Mouse (Mus musculus) right cerebral cortex, postnatal 36 days (tissue): ENCODE measurements around the gene Itga11.
"Not testable (repeated sequence)": the region's sequence is repeated elsewhere in the genome, so short reads cannot be mapped to it uniquely, and the experiment has no call there.

Experiments
- DNase-seq, 2 experiments: peaks; one replicate each; pipeline ENCODE4 v3.0.0; 2022; ENCODE audit warnings: low spot score in 2 of 2, mixed read lengths in 1 of 2

Itga11 gene

DNA sequence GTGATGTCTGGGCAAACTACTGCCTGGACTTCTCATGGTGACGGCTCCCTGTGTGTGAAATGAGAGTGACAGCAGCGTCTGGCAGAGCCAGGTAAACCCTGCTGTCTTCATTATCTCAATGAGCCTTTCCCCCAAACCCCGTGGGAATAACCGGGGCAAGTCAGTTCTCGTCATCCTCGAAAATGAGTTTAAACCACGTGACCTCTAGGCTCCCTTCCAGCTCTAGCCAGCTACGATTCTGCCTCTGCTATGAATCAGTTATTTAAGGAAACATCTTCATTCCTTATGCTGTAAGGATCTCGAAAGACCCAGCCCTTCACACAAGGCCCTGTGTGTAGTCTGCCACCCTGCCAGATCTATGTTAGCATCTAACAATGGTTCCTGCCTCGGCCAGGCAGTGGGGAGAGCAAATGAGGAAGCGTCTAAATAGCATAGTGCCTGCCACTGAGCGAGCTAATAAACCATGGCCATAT, 139.5 kb downstream of the Itga11 start:
- DNase-seq: no peak

DNA sequence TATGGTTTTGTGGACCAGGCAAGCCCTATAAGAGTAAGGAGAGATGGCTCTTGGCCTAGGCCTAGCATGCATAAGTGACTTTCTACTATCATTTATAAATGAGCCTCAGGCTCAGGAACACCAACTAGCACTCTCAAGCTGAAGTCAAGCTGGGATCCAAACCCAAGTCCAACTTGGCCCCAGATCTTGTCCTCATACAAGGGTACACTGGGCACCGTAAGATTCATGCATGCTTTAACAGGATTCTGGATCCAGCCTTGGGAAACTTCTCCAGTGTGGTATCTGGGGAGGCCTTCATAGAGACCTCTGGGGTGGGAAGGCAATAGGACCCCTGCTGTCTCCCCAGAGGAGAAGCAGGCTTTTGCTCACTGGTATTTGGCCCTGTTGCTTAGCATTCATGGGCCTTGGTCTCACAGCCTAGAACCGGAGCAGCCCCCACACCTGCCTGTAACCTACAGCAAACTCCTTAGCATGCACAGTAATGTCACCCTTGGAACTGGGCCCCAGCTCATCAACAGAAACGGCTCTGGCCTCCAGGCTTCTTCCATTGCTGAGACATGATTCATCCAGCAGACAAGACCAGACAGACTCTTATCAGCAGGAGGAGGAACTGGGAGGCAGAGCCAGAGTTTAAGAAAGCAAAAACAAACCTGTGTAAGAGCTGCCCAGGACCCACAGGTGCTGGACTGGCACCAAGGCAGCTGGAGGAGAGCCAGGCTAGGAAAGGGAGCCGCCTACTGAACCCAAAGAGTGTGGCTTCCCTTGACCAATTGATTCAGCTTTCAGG, 140.4 kb downstream of the Itga11 start:
- no peak for DNase-seq

DNA sequence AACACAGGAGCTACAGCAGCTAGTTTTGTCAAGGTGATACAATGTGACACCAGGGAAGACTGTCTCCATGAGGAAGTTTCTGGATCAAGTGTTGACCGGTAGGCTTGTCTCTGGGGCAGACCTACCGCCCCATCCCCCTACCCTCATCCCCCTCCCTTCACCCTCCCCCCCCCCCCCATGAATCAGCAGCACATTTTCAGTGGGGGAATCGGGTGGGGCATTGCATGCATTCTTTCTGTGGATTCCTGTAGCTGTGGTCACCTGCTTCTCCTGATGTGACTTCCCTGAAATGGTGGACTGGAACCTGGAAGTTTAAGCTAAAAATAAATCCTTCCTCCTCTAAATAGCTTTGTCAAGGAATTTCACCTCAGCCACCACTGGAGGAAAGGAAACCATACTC, 141.9 kb downstream of the Itga11 start:
- no peak for DNase-seq

DNA sequence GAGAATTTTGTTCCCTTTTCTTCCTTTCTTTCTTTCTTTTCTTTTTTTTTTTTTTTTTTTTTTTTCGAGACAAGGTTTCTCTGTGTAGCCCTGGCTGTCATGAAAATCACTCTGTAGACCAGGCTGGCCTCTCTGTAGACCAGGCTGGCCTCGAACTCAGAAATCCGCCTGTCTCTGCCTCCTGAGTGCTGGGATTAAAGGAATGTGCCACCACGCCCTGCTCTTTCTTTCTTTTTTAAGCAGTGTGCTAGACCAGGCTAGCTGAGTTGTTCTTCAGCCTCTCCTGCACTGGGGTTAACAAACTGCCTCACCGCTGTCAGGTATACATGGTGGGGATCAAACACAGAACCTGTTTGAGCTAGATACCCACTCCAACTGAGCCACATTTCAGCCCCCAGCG, 142.3 kb downstream of the Itga11 start:
- DNase-seq: not testable (repeated sequence)

DNA sequence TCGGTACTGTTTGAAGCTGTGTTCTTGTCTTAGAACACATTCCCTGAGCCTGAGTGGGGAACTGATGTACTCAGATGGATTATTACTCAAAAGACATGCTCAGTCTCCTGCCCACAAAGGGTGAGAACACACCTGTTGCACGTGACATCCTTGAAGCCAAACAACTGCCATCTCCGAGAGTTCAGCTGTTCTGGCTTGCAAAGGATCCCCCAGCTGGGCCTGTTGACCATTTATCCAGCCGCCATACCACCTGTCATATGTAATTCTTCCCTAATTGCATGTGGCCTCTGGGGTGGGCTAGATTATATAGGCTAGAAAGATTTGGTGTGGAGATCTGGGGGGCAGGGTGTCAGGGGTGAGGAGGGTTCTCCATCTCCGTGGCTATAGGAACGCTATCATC, 143.2 kb downstream of the Itga11 start:
- DNase-seq: no peak

DNA sequence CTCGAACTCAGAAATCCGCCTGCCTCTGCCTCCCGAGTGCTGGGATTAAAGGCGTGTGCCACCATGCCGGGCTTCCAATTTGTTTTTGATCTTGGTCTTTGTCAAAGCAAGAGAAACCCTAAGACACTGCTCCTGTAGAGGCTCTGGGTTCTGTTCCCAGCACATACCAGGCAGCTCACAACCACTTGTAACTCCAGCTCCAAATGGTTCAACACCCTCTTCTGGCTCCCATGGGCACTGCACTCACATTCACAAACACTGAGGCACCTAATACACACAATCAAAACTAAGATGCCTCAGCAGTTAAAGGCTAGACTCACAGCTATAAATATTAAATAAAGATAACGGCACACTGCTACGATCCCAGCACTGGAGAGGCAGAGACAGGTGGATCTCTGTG, 144.2 kb downstream of the Itga11 start:
- DNase-seq: no peak

DNA sequence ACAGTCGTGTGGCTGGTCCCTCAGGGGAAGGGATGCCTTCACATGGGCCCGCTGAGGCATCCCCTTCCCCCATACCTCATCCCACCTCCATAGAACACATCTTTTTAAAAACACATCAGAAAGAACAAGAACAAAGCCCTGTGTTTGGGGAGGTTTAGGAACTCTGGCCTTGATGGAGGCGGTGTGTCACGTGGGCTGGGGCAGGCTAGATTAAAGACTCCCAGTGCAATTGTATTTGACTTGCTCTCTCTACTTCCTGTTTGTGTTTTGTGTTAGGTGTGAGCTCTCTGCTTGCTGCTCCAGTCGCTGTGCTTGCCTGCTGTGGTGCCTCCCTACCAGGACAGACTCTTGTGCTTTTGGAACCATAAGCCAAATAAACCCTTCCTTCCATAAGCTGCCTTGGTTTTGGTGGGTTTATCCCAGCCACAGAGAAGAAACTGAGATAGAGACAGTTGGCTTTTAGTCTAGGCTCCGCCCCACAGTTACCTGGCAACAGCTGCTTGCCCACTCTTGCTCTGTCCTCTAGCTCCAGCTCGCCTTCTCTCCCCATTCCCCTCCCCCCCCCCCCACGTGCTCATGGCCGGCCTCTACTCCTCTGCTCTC, 148.3 kb downstream of the Itga11 start:
- no peak for DNase-seq

DNA sequence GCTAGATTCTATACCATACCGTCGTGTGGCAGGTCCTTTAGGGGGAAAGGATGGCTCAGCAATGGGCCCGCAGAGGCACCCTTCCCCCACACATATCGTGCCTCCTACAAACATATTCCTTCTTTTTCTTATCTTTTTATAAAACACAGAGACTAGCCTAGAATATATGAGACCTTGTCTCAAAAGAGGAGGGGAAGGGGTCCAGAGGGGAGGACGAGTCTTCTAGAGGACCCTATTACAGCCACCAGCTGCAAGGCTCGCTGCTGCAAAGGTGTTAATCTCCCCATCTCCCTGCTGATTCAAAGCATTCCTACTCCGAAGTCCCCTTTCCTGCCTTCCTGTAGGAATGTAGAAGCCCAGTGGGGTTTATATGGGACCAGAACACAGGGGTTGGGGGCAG, 148.8 kb downstream of the Itga11 start:
- DNase-seq: no peak

DNA sequence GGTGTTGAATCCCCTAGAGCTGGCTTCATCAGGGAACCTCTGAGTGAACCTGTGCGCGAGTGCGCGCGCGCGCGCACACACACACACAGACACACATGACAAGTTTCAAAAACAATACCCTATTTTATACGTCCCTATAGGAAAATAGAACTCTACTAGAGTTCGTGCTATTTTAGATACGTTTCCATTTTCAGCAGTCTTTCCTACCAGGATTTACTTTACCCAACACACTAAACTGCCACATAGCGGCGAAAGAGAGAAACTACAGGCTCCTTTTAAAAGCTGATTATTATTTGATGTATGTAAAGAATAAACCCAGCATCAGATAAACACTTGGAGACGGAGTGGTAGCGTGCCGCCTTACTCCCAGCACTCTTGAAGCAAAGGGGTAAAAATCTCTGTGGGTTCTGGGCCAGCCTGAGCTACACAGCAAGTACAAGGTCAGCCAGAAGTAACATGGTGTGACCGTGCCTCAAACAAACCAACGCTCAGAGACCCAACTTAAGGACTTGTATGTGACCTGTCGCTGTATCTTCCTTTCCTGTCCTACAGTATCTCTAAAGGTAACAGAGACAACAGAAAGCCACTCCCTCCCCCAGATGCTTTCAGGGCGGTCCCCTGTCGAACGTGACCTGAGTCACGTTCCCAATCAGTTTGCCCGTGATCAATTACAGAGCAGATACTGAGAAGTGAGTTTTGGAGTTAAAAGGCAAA, 150.5 kb downstream of the Itga11 start:
- DNase-seq: peak in 1 of 2 experiments; percentile 24

DNA sequence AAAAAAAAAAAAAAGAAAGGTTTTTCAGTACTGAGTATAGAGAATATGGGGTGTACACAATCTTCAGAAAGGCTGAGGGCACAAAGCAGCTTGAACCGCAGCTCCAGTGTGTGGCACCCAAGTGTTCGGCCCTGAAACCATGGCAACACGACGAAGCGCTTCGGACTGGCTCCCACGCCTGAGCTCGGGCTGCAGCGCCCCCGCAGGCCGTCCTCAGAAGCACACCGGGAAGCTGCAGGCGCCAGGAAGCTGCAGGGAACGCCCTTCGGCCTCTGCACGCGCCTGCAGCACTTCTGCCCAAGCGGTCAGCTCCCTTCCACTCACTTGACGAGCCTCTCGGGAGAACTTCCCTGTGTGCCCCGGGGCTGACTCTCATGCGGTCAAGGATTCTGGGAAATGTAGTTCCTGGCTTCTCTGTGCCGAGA, 151.0 kb downstream of the Itga11 start:
- DNase-seq: peak; percentile 91 to 94

DNA sequence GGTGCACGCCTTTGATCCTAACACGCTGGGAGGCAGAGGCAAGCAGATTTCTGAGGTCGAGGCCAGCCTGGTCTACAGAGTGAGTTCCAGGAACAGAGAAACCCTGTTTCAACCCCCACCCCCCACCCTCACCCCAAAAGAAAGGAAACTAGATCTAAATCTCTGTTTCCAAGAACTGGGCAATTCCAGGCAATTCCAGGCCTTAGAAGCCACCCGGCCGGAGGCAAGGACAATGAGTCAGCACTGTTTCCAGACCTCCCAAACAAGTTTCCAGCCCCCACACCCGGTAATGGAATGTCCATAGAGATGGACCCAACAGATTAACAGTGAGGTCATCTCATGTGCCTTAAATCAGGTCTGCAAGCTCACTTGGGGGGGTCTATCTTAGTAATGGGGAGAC, 152.3 kb downstream of the Itga11 start:
- no peak for DNase-seq
